Mouse (Mus musculus) liver, embryonic 11.5 days (tissue): Measurements from ENCODE around the gene Fbxo41. TPM values are rescaled to one million over a fixed set of nuclear protein-coding genes. Genes with fewer than 3 reads are reported as not detected.
A peak's percentile ranks its signal among the peaks of the same experiment; 100 is the strongest.

Experiments
- ATAC-seq: fragments of 200-750 bp; cut with Nextera tagmentation; replicated peaks from 2 replicates; pipeline ENCODE4 v1.8.0; 2017; ENCODE audit warnings: moderate number of reproducible peaks, mild to moderate bottlenecking, moderate TSS enrichment, moderate library complexity; ENCODE audit not compliant: low FRiP score
- DNase-seq: peaks from one replicate; pipeline ENCODE4 v3.0.0-alpha.2; 2017; ENCODE audit warnings: low spot score
- H3K27ac ChIP-seq: fragments of 300-500 bp; sonication (generic); 2 replicates; pipeline ENCODE4 v1.5.1; 2014; ENCODE audit warnings: mild to moderate bottlenecking, low read depth, low read length, control low read depth
- H3K27me3 ChIP-seq: fragments of 300-500 bp; sonication (generic); replicated peaks from 2 replicates; pipeline ENCODE4 v1.6.1; 2014; ENCODE audit warnings: low read length, mixed read lengths; ENCODE audit not compliant: control insufficient read depth, insufficient read depth
- H3K36me3 ChIP-seq: fragments of 300-500 bp; sonication (generic); 2 replicates; pipeline ENCODE4 v1.6.1; 2014; ENCODE audit warnings: mild to moderate bottlenecking, low read length, moderate library complexity, mixed read lengths; ENCODE audit not compliant: control insufficient read depth, insufficient read depth
- H3K4me1 ChIP-seq: fragments of 300-500 bp; sonication (generic); replicated peaks from 2 replicates; pipeline ENCODE4 v1.6.1; 2014; ENCODE audit warnings: low read length, mixed read lengths; ENCODE audit not compliant: control insufficient read depth, insufficient read depth
- H3K4me2 ChIP-seq: fragments of 300-500 bp; sonication (generic); 2 replicates; pipeline ENCODE4 v1.6.1; 2014; ENCODE audit warnings: mild to moderate bottlenecking, control low read depth, moderate library complexity
- H3K4me3 ChIP-seq: fragments of 300-500 bp; sonication (generic); 2 replicates; pipeline ENCODE4 v1.5.1; 2014; ENCODE audit warnings: low read depth, low read length, control low read depth
- H3K9ac ChIP-seq: fragments of 300-500 bp; sonication (generic); 2 replicates; pipeline ENCODE4 v1.6.1; 2014; ENCODE audit warnings: low read depth, low read length, control low read depth
- H3K9me3 ChIP-seq: fragments of 300-500 bp; sonication (generic); 2 replicates; pipeline ENCODE4 v1.6.1; 2016; ENCODE audit warnings: low read length, inconsistent platforms, mixed read lengths; ENCODE audit not compliant: control insufficient read depth
- WGBS: fragments of 180-500 bp; shearing (Covaris S2); extraction: QIAGEN DNeasy Blood & Tissue Kit; methylation state at CpG from one replicate; pipeline ENCODE4 v1.1.7; 2014; 5-methylcytosine and 5-hydroxymethylcytosine counted together
- polyA plus RNA-seq: library from polyadenylated mRNA; unstranded; fragments of >200 nt; fragmentation: Nextera tagmentation; extraction: Ambion mirVana; gene quantifications from 2 replicates; pipeline ENCODE4 v1.2.1, GENCODE M21; 2014

Gene Fbxo41
- polyA plus RNA-seq, result 0.04 and 0.08 TPM in 2 replicates

GRCm38 (mm10) chr6:85502911-85503250 lies at the start of gene Fbxo41:
Fbxo41 (minus strand) TSS chr6:85502994.
- no peak within 1 kb of the TSS for H3K27ac ChIP-seq
- H3K4me3 ChIP-seq, result peak within 1 kb of the TSS; percentile 59
- H3K9ac ChIP-seq, result no peak within 1 kb of the TSS
- H3K4me1 ChIP-seq, result no peaks in the 10 kb centered on the region
- no peaks in the 10 kb centered on the region for H3K9me3 ChIP-seq
- peak within 1 kb of the TSS; percentile 65 for H3K4me2 ChIP-seq
- WGBS, result 2% methylated on average over 21 of the region's 22 CpGs
- DNase-seq (no peak), ATAC-seq (no peak; the same call in 1 of the 2 replicates)
- H3K36me3 ChIP-seq, result no peaks in the 10 kb centered on the region
- H3K27me3 ChIP-seq, result peaks cover 37% of the 10 kb centered on the region

DNA sequence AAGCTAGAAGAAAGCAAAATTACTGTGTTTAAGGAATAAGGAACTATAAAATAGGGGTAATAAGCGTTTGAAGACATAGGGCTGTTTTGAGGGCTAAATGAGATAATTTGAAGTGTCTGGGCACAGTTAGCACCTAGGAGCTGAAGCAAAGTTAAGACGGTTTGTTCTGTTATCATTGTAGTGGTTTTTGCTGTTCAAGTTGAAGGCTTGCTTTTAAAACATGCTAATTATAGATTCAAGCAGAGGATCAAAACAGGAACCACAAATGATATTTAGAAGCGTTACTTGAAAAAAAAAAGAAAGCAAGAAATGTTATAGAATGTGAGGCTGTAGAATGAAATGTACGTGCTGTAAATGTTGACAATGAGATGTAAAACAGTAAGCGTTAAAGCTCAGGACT lies 44.8 kb upstream of the Fbxo41 start:
- Histone ChIP-seq H3K9ac (no peak overlapping the region), H3K4me2 (no peak overlapping the region), H3K36me3 (no peaks in the 10 kb centered on the region), H3K4me1 (no peaks in the 10 kb centered on the region), H3K4me3 (no peak overlapping the region), H3K27me3 (no peaks in the 10 kb centered on the region), H3K9me3 (no peaks in the 10 kb centered on the region), H3K27ac (no peak overlapping the region)
- DNase-seq (no peak), ATAC-seq (no peak)
- WGBS, result 76% methylated on average over 5 of the region's 5 CpGs

GRCm38 (mm10) chr6:85544251-85544881 lies 41.6 kb upstream of the Fbxo41 start:
- 78% methylated on average over 13 of the region's 13 CpGs for WGBS

DNA sequence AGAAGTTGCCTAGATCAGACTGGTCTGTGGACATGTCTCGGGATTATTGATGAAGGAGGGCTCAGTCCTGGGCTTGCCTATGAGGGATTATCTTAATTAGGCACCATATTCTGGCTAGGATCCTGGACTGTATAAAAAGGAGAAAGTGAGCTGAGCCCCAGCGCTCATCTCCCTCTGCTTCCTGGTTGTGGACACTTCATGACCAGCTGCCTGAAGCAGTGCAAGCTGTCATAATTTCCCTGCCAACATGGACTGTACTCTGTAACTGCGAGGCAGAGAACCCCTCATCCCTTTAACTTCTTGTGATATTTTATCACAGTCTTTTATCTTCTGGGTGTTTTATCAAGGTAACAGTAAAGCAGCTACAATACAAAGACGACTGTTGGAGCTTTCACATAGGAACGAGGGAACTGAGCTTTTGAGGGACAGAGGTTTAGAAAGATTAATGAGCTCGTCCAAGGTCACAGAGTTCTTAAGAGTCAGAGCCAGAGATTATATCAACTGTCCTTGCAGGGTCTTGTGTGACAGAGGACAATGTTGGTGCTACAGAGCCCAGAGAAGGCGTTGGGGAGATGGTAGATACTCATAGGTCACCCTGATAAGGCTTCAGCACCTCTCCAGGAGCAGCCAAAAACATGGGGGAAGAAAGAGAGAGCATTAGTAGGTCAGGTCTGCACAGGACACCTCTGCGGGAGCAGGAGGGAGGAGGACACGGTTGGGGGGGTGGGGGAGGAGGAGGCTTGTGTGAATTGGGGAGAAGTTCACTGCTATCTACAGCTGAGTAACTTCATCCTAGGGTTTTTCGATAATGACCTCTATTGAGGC lies 40.8 kb upstream of the Fbxo41 start:
- no peak for ATAC-seq
- H3K9ac ChIP-seq, result no peak overlapping the region
- H3K27me3 ChIP-seq, result no peaks in the 10 kb centered on the region

More at GRCm38 (mm10) chr6:85544251-85544881, 41.6 kb upstream of the Fbxo41 start:
- ATAC-seq (no peak), DNase-seq (no peak)
- Histone ChIP-seq H3K9me3 (no peaks in the 10 kb centered on the region), H3K27me3 (no peaks in the 10 kb centered on the region), H3K9ac (no peak overlapping the region), H3K27ac (no peak overlapping the region), H3K4me2 (no peak overlapping the region), H3K36me3 (no peaks in the 10 kb centered on the region), H3K4me1 (no peaks in the 10 kb centered on the region), H3K4me3 (no peak overlapping the region)

DNA sequence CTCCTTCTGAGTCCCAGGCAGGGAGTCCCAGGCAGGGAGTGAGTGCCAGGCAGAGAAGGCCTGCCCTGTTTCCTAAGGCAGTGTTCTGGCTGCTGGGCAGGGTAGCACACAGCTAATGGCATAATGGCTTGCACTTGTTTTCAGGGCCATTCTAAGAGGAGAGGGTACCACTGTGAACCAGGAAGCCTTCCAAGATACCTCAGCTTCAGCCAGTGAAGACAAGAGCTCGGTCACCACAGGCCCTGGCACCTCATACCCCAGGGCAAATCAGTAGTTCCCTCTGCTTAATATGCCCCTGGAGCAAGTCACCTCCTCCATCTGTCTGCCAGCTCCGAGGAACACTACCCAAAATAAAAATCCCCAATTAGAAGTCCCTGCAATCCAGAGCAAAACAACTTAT lies 20.0 kb upstream of the Fbxo41 start:
- H3K9ac ChIP-seq, result no peak overlapping the region
- H3K27ac ChIP-seq, result no peak overlapping the region
- H3K9me3 ChIP-seq, result no peaks in the 10 kb centered on the region
- ATAC-seq (no peak), DNase-seq (no peak)
- H3K4me3 ChIP-seq, result no peak overlapping the region
- 57% methylated on average over 2 of the region's 2 CpGs for WGBS
- no peaks in the 10 kb centered on the region for H3K36me3 ChIP-seq
- no peak overlapping the region for H3K4me2 ChIP-seq
- no peaks in the 10 kb centered on the region for H3K4me1 ChIP-seq
- H3K27me3 ChIP-seq, result no peaks in the 10 kb centered on the region

More for the DNA sequence above, 40.8 kb upstream of the Fbxo41 start:
- H3K4me2 ChIP-seq, result no peak overlapping the region
- H3K9me3 ChIP-seq, result no peaks in the 10 kb centered on the region
- no peak overlapping the region for H3K27ac ChIP-seq
- WGBS, result 65% methylated on average over 10 of the region's 10 CpGs
- H3K36me3 ChIP-seq, result no peaks in the 10 kb centered on the region
- H3K4me1 ChIP-seq, result no peaks in the 10 kb centered on the region
- H3K4me3 ChIP-seq, result no peak overlapping the region
- DNase-seq, result no peak

- 75% methylated on average over 5 of the region's 5 CpGs for WGBS
- no peak overlapping the region for H3K9ac ChIP-seq
- no peaks in the 10 kb centered on the region for H3K4me1 ChIP-seq
These were observed 19.2 kb upstream of the Fbxo41 start for GRCm38 (mm10) chr6:85522026-85522425.

GRCm38 (mm10) chr6:85518091-85518693 lies 15.4 kb upstream of the Fbxo41 start:
- Histone ChIP-seq H3K9ac (no peak overlapping the region), H3K4me2 (no peak overlapping the region), H3K36me3 (no peaks in the 10 kb centered on the region), H3K4me1 (no peaks in the 10 kb centered on the region), H3K27ac (no peak overlapping the region), H3K4me3 (no peak overlapping the region), H3K27me3 (peaks cover 36% of the 10 kb centered on the region), H3K9me3 (no peaks in the 10 kb centered on the region)
- 55% methylated on average over 5 of the region's 5 CpGs for WGBS
- ATAC-seq (no peak), DNase-seq (no peak)

More at GRCm38 (mm10) chr6:85522026-85522425, 19.2 kb upstream of the Fbxo41 start:
- ATAC-seq, result no peak
- no peak overlapping the region for H3K4me3 ChIP-seq
- no peak for DNase-seq
- no peak overlapping the region for H3K4me2 ChIP-seq
- H3K9me3 ChIP-seq, result no peaks in the 10 kb centered on the region
- no peak overlapping the region for H3K27ac ChIP-seq
- H3K36me3 ChIP-seq, result no peaks in the 10 kb centered on the region
- H3K27me3 ChIP-seq, result no peaks in the 10 kb centered on the region

DNA sequence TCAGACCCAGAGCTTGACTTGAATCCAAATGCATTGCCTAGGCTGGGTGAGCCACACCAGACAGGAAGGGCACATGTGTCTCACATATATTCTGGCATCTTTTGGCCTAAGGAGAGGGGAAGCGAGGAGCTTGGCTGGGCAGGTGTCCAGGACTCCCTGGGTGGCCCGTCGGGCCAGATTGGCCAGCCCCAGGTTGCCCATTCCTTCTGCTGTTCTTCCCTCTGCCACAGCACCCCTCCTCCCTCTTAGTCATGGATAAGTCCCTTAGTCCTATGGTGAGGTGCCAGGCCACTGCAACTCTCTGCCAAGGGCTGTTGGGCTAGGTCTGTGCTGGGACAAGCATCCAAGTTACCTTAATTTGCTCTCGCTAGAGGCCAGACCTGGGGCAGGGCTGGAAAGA lies 13.1 kb upstream of the Fbxo41 start:
- Histone ChIP-seq H3K36me3 (no peaks in the 10 kb centered on the region), H3K4me1 (peaks cover 8% of the 10 kb centered on the region), H3K27ac (no peak overlapping the region), H3K4me2 (no peak overlapping the region), H3K27me3 (peaks cover 59% of the 10 kb centered on the region), H3K9me3 (no peaks in the 10 kb centered on the region), H3K9ac (no peak overlapping the region), H3K4me3 (no peak overlapping the region)
- ATAC-seq, result no peak
- WGBS, result 78% methylated on average over 4 of the region's 4 CpGs
- no peak for DNase-seq
